Comparison of ENCODE assay signal across 23 mouse cellular contexts in the genomic region with DNA sequence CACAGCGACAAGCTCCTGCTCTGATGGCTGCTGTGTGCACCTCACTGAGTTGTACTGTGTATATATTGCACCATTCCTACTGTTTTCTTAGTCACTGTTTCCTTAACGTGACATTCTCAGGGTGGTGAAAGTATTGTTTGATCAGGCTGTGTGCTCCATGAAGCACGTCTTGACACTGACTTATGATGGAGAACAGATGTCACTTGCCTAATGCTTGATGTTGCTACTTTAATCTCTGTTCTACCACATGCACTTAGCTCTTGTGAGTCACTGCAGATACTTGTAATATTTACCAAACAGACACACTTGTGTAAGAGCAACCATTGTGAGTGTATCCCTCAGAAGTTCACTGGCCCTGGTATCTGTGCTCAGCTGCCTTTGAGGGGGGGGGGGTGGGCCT.
"Had no signal": no experiment of that assay in that cellular context is flagged by ENCODE, and none has a peak within 500 bp of the region (broad histone marks: within the 10 kb centered on the region; RNA-seq: fewer than 3 reads in every experiment).

No protein-coding gene starts in this region.

- H3K4me1 ChIP-seq: hindbrain, embryonic 13.5 days; hindbrain, embryonic 15.5 days; kidney, embryonic 15.5 days; limb, embryonic 10.5 days; limb, embryonic 12.5 days had no signal

- ATAC-seq: forebrain, postnatal 0 days; hindbrain, postnatal 0 days; intestine, embryonic 16.5 days had no signal

- H3K9ac ChIP-seq: forebrain, postnatal 0 days; heart, embryonic 12.5 days; hindbrain, embryonic 13.5 days; hindbrain, embryonic 15.5 days; kidney, embryonic 15.5 days; limb, embryonic 12.5 days had no signal

- H3K4me3 ChIP-seq: heart, adult 2 months; heart, embryonic 12.5 days; hindbrain, embryonic 13.5 days; hindbrain, embryonic 15.5 days; kidney, embryonic 15.5 days; limb, embryonic 10.5 days; limb, embryonic 12.5 days had no signal

- H3K27ac ChIP-seq: heart, adult 2 months; hindbrain, embryonic 13.5 days; hindbrain, embryonic 15.5 days; hindbrain, postnatal 0 days; kidney, embryonic 15.5 days; kidney, postnatal 0 days; limb, embryonic 10.5 days; limb, embryonic 12.5 days had no signal

- DNase-seq: forebrain, postnatal 0 days; gastrocnemius, postnatal 14 days; gastrocnemius, postnatal 36 days; heart, adult 2 months; heart, postnatal 10 days; kidney, adult 11 months; kidney, adult 2 months; kidney, adult 9 months; kidney, postnatal 14 days; kidney, postnatal 36 days; layer of hippocampus, adult 9-11 months; layer of hippocampus, postnatal 36 days; liver had no signal

- H3K36me3 ChIP-seq: heart, embryonic 12.5 days; hindbrain, embryonic 13.5 days; hindbrain, embryonic 15.5 days; kidney, embryonic 15.5 days; limb, embryonic 10.5 days; limb, embryonic 12.5 days had no signal

- H3K27me3 ChIP-seq: heart, embryonic 12.5 days; hindbrain, embryonic 13.5 days; hindbrain, embryonic 15.5 days; kidney, embryonic 15.5 days; limb, embryonic 12.5 days had no signal

- H3K4me2 ChIP-seq: heart, embryonic 12.5 days; hindbrain, embryonic 13.5 days; hindbrain, embryonic 15.5 days; kidney, embryonic 15.5 days; limb, embryonic 12.5 days; liver, embryonic 11.5 days had no signal

- H3K9me3 ChIP-seq: heart, embryonic 12.5 days; hindbrain, embryonic 13.5 days; hindbrain, embryonic 15.5 days; kidney, embryonic 15.5 days; limb, embryonic 10.5 days; limb, embryonic 12.5 days had no signal
